Mouse (Mus musculus) adipocyte (in vitro differentiated cells): ENCODE data around the gene Nepro.
A peak's percentile ranks its signal among the peaks of the same experiment; 100 is the strongest.

ENCODE experiments used
- DNase-seq: peaks from one replicate; pipeline ENCODE4 v3.0.0-alpha.2; 2016; ENCODE audit warnings: low spot score

Nepro gene

DNA sequence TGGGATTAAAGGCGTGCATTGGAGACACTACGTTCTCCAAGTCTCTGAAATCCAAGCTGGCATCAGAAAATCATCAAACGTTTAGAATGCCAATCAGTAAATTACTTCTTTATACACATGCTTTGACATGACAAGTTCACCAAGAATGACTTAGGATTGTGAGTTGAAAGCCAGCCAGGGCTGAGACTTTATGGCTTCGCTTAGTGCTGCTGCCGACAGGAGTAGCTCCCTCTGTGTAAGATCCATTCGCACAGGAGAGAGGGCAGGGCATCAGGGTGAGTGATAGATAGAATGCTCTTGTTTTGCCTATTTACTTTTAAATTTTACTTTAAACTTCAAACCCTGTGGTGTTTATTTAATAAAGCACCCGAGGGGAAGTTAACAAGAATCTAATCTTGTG is 43.4 kb downstream of the Nepro start:
- DNase-seq = no peak

GRCm38 (mm10) chr16:44767967-44768366 is 43.9 kb downstream of the Nepro start:
- DNase-seq = peak; percentile 74

DNA sequence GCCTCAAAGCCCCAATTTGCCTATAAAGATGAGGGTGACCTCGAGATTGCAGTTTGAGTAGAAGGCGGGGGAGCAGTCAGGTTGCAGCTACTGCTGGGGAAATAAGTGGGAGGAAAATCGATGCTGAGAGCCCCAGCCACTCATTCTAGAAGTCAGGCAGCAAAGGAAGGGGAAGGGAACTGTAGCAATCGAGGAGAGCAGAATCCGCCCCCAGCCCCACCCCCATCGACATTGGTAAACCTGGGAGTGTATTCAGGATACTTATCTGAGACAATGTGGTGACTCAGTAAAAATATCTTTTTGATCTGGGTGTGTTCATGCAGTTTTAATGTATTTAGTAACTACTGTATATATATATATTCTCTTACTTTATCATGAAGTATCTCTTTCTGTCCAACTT is 48.5 kb downstream of the Nepro start:
- DNase-seq = no peak

GRCm38 (mm10) chr16:44773673-44774072 is 49.6 kb downstream of the Nepro start:
- no peak for DNase-seq

GRCm38 (mm10) chr16:44774201-44774600 is 50.1 kb downstream of the Nepro start:
- no peak for DNase-seq

DNA sequence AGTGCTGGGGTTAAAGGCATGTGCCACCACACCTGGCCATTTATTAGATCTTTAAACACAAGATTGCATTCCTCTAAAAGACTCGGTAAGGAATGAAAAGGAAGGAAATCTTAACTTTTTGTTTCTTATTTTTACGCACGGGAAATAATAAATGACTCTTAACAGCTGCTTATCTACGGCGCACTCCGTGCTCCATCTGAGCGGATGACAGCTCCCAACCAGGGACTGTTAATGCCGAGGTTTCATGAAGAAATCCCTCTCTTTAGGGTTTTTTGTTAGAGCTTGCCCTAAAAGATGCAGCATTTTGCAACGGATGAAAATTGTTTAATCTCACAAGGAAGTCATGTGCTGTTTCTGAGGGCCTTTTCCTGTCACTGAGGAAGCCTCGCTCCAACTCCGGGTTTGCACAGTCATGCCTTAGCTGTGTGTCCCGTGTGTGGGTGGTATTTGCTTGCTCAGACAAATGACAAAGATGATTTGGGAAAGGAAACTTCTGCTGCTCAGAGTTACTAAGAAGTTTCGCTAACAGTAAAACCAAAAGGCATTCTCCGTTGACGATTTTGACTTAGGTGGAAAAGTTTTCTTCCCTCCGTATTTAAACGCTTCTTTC is 54.5 kb downstream of the Nepro start:
- no peak for DNase-seq

GRCm38 (mm10) chr16:44779494-44779893 is 55.4 kb downstream of the Nepro start:
- no peak for DNase-seq

- DNase-seq = no peak
These were observed 56.6 kb downstream of the Nepro start for GRCm38 (mm10) chr16:44780751-44781150.
